Mouse (Mus musculus) bone marrow macrophage, adult 2 months (primary cell): Measurements from ENCODE around the gene Cbln3.

Source experiments
- CTCF ChIP-seq: IDR thresholded peaks from 2 replicates; pipeline ENCODE4 v1.5.1; 2012; ENCODE audit warnings: low read depth, mild to moderate bottlenecking, low read length, moderate library complexity
- POLR2A ChIP-seq: IDR thresholded peaks from 2 replicates; pipeline ENCODE4 v1.6.1; 2012; ENCODE audit warnings: mild to moderate bottlenecking, low read depth, low read length, borderline replicate concordance

DNA sequence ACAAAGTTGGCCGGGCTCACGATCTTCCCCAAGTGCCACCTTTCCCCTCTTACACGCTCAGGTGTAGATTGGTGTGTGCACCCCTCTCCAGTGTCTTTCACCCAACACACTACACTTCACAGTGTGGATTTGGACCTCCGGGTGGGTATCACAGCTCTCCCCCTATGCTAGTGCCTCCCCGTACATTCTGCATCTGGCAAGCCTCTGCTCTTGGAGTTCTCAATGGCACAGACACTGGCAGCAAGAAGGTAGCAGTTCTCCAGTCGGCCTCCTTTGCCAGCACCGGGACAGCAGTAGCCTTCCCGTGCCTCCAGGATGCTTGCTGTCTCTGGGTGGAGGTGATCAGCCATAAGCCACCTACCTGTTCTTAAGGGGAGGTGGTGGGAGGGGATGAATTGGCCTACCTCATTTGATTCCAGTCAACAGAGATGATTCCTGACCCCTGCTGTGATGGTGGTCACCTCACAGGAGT, 10.9 kb downstream of the Cbln3 start:
- TF ChIP-seq POLR2A: no peak
- no peak for TF ChIP-seq CTCF
